Mouse (Mus musculus): ENCODE results near the gene Robo1. TPM values are rescaled to one million over a fixed set of nuclear protein-coding genes. Genes with fewer than 3 reads are reported as not detected.

Robo1 gene
- polyA plus RNA-seq, 1 experiment from 2014 or later: 5.7 TPM

DNA sequence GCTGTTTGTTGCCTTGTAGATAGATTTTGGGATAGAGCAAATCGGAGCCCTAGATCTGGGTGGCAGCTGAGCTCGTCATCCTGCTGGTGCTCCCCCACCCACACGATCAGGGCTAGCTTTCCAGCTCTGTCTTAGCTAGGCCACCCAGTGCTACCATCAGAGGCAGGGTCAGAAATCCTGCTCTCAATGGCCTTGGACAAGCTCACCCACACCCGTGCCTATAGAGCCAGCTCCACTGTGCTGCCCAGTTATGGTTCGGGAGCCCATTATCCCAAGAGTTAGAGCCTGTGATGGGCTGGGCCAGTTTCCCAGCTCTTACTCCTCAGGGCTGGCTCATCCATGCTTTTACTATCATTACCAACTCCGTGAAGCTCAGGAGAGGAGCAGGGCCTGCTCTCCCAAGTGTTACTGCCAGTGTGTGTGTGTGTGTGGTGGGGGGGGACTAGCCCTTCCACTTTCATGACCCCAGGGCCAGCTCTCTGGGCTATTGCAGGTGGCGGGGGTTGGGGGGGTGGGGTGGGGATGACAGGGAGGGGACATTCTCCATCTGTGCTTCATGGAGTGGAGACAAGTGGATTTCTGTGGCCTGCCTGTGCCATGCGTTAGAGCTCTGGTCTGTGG is 461.2 kb downstream of the Robo1 start:
- no peak overlapping the region for H3K9ac ChIP-seq (ENCODE audit: low read depth, low read length)
- H3K4me3 ChIP-seq (ENCODE audit: low read depth, low read length): no peak overlapping the region
- 71% methylated on average over 8 of the region's 8 CpGs for WGBS (ENCODE audit: insufficient replicate concordance)
- H3K36me3 ChIP-seq (ENCODE audit: control insufficient read depth, insufficient read depth): no peaks in the 10 kb centered on the region
- no peak overlapping the region for H3K4me2 ChIP-seq (ENCODE audit: low read depth, low read length)
- no peaks in the 10 kb centered on the region for H3K27me3 ChIP-seq (ENCODE audit: control insufficient read depth, insufficient read depth, low read depth, low read length)
- H3K27ac ChIP-seq (ENCODE audit: low read length): no peak overlapping the region
- no peak for ATAC-seq (ENCODE audit: low read depth)
- H3K4me1 ChIP-seq (ENCODE audit: control insufficient read depth, low read depth, low read length): no peaks in the 10 kb centered on the region; the same call in 1 of the 2 replicates
- H3K9me3 ChIP-seq (replicated peaks; ENCODE audit: control insufficient read depth, low read length): no peaks in the 10 kb centered on the region

DNA sequence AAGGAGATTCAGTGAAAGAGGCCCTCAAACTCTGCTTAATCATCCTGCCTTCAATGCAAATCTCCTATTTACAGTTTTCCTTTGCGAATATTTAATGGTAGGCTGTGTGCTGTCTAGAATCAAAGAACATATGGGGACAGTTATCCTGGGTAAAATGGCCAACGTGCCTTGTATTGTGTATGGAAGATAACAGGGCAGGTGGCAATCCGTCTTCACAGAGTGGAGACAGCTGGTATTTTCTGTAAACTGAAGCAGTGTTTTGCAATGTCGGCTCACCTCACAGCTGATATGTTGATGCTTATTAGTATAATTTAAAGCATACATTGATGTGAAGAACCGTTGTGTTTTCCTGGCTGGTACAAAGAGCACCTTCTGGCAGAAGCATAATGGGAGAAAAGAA is 464.2 kb downstream of the Robo1 start:
- no peak overlapping the region for H3K9ac ChIP-seq (ENCODE audit: low read depth, low read length)
- H3K4me1 ChIP-seq (ENCODE audit: control insufficient read depth, low read depth, low read length): no peaks in the 10 kb centered on the region; the same call in 1 of the 2 replicates
- no peak overlapping the region for H3K4me2 ChIP-seq (ENCODE audit: low read depth, low read length)
- WGBS (ENCODE audit: insufficient replicate concordance): 53% methylated on average over 5 of the region's 5 CpGs
- no peak for ATAC-seq (ENCODE audit: low read depth)
- H3K4me3 ChIP-seq (ENCODE audit: low read depth, low read length): no peak overlapping the region
- H3K36me3 ChIP-seq (ENCODE audit: control insufficient read depth, insufficient read depth): no peaks in the 10 kb centered on the region
- H3K27ac ChIP-seq (ENCODE audit: low read length): no peak overlapping the region
- no peaks in the 10 kb centered on the region for H3K27me3 ChIP-seq (ENCODE audit: control insufficient read depth, insufficient read depth, low read depth, low read length)
- H3K9me3 ChIP-seq (replicated peaks; ENCODE audit: control insufficient read depth, low read length): no peaks in the 10 kb centered on the region

DNA sequence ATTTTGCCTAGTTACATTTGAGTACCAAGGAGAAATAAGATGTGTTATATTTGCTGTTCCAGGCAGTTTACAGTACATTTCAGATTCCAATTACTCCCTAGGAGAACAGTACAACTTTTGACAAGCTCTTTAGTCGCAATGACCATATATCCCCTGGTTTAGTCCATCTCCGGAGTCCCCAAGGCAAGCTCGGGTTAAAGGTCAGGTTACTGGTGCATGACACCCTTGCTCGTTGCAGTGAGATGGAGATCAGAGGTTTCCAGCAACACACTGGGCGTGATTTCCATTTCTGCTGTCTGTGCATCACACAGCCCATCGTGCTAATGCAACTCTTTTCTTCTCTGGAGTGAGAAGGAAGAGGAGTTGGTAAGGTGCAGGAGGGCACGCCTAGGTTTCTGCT is 464.9 kb downstream of the Robo1 start:
- no peak overlapping the region for H3K4me3 ChIP-seq (ENCODE audit: low read depth, low read length)
- no peaks in the 10 kb centered on the region for H3K36me3 ChIP-seq (ENCODE audit: control insufficient read depth, insufficient read depth)
- no peaks in the 10 kb centered on the region; the same call in 1 of the 2 replicates for H3K4me1 ChIP-seq (ENCODE audit: control insufficient read depth, low read depth, low read length)
- no peak overlapping the region for H3K9ac ChIP-seq (ENCODE audit: low read depth, low read length)
- 53% methylated on average over 7 of the region's 7 CpGs for WGBS (ENCODE audit: insufficient replicate concordance)
- H3K27me3 ChIP-seq (ENCODE audit: control insufficient read depth, insufficient read depth, low read depth, low read length): no peaks in the 10 kb centered on the region
- no peak overlapping the region for H3K27ac ChIP-seq (ENCODE audit: low read length)
- no peaks in the 10 kb centered on the region for H3K9me3 ChIP-seq (replicated peaks; ENCODE audit: control insufficient read depth, low read length)
- no peak for ATAC-seq (ENCODE audit: low read depth)
- no peak overlapping the region for H3K4me2 ChIP-seq (ENCODE audit: low read depth, low read length)

DNA sequence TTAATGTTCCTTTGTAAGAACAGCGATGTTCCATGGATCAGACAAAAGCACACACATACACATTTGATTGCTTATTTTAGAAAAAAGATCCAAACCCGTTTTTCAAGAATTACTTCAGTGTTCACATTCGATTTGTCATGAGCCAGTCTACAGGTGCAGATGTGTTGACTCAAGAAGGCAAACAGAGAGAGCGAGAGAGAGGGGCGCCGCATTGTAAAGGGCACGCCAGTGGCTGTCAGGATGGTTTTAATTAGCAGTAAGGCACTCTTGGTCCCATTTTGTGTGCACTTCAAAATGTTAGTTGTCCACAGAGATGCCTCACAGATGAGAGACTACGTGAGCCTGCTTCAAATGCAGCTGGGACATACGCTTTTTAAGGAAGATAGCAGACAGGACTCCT is 470.4 kb downstream of the Robo1 start:
- no peak for ATAC-seq (ENCODE audit: low read depth)
- H3K36me3 ChIP-seq (ENCODE audit: control insufficient read depth, insufficient read depth): no peaks in the 10 kb centered on the region
- WGBS (ENCODE audit: insufficient replicate concordance): 59% methylated on average over 9 of the region's 9 CpGs
- no peak overlapping the region for H3K4me2 ChIP-seq (ENCODE audit: low read depth, low read length)
- no peak overlapping the region for H3K27ac ChIP-seq (ENCODE audit: low read length)
- no peak overlapping the region for H3K9ac ChIP-seq (ENCODE audit: low read depth, low read length)
- no peaks in the 10 kb centered on the region for H3K27me3 ChIP-seq (ENCODE audit: control insufficient read depth, insufficient read depth, low read depth, low read length)
- no peaks in the 10 kb centered on the region for H3K4me1 ChIP-seq (ENCODE audit: control insufficient read depth, low read depth, low read length)
- no peaks in the 10 kb centered on the region for H3K9me3 ChIP-seq (replicated peaks; ENCODE audit: control insufficient read depth, low read length)
- H3K4me3 ChIP-seq (ENCODE audit: low read depth, low read length): no peak overlapping the region

DNA sequence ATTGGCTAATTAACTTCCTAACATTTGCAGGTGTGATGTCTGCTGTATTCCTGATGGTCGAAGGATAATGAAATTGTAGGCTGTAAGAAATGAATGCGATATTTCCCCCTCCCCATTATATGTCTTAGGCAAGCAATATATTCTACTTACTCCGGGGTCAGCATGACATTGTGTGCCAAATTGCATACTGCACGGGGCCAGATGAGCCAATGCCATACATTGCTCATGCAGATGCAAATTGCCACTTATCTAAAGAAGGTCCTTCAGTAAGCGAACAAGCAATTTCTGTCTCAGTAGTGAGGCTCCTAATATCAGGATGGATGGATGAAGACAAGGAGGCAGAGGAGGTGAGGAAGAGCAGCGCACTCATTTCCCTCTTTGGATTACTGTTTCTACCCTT is 474.1 kb downstream of the Robo1 start:
- H3K9me3 ChIP-seq (replicated peaks; ENCODE audit: control insufficient read depth, low read length): no peaks in the 10 kb centered on the region
- no peaks in the 10 kb centered on the region for H3K36me3 ChIP-seq (ENCODE audit: control insufficient read depth, insufficient read depth)
- H3K4me2 ChIP-seq (ENCODE audit: low read depth, low read length): no peak overlapping the region
- no peaks in the 10 kb centered on the region for H3K27me3 ChIP-seq (ENCODE audit: control insufficient read depth, insufficient read depth, low read depth, low read length)
- 69% methylated on average over 6 of the region's 6 CpGs for WGBS (ENCODE audit: insufficient replicate concordance)
- no peak overlapping the region for H3K9ac ChIP-seq (ENCODE audit: low read depth, low read length)
- H3K4me3 ChIP-seq (ENCODE audit: low read depth, low read length): no peak overlapping the region
- no peak for ATAC-seq (ENCODE audit: low read depth)
- H3K4me1 ChIP-seq (ENCODE audit: control insufficient read depth, low read depth, low read length): no peaks in the 10 kb centered on the region
- no peak overlapping the region for H3K27ac ChIP-seq (ENCODE audit: low read length)

DNA sequence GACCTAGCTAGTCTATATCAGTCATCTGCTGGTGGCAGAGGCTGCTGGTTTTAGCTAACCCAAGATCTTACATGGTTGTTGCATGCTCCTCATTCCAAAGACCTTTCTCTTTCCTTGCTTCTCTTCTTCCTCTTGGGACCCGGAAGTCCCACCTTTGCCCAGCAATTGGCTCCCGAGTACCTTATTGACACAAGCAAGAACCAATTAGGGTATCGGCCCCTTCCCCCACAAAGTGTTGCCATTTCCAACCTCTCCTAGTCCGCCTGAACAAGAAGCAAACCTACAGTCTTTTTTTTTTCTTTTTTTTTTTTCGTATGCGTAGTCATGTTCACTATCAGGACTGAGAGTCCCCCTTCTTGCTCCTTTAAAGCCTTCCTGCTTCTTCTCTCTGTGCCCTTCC is 478.0 kb downstream of the Robo1 start:
- no peaks in the 10 kb centered on the region for H3K27me3 ChIP-seq (ENCODE audit: control insufficient read depth, insufficient read depth, low read depth, low read length)
- H3K9me3 ChIP-seq (replicated peaks; ENCODE audit: control insufficient read depth, low read length): no peaks in the 10 kb centered on the region
- H3K4me2 ChIP-seq (ENCODE audit: low read depth, low read length): no peak overlapping the region
- H3K9ac ChIP-seq (ENCODE audit: low read depth, low read length): no peak overlapping the region
- H3K27ac ChIP-seq (ENCODE audit: low read length): no peak overlapping the region
- no peaks in the 10 kb centered on the region for H3K36me3 ChIP-seq (ENCODE audit: control insufficient read depth, insufficient read depth)
- WGBS (ENCODE audit: insufficient replicate concordance): 80% methylated on average over 6 of the region's 6 CpGs
- ATAC-seq (ENCODE audit: low read depth): no peak
- H3K4me3 ChIP-seq (ENCODE audit: low read depth, low read length): no peak overlapping the region
- H3K4me1 ChIP-seq (ENCODE audit: control insufficient read depth, low read depth, low read length): no peaks in the 10 kb centered on the region

DNA sequence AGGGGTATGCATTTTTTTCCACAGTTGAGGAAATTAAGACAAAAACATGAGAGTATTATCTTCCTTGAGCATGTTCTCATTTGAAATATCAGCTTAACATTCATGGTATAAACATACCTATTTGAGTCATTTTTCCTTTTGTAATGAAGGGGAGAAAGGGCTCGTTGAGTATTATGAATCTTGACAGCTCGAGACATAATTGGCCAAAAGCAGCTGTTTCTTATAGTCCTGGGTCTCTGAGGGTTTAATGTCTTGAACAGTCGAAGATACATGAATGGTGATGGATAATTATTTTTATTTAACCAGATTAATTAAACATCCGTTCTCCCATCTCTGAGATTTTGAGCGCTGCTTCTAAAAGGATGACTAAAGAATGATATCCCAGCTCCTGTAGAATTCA is 478.5 kb downstream of the Robo1 start:
- Histone ChIP-seq H3K4me2 (ENCODE audit: low read depth, low read length) (no peak overlapping the region), H3K4me1 (ENCODE audit: control insufficient read depth, low read depth, low read length) (no peaks in the 10 kb centered on the region), H3K27ac (ENCODE audit: low read length) (no peak overlapping the region), H3K4me3 (ENCODE audit: low read depth, low read length) (no peak overlapping the region), H3K9ac (ENCODE audit: low read depth, low read length) (no peak overlapping the region), H3K27me3 (ENCODE audit: control insufficient read depth, insufficient read depth, low read depth, low read length) (no peaks in the 10 kb centered on the region), H3K9me3 (replicated peaks; ENCODE audit: control insufficient read depth, low read length) (no peaks in the 10 kb centered on the region), H3K36me3 (ENCODE audit: control insufficient read depth, insufficient read depth) (no peaks in the 10 kb centered on the region)
- ATAC-seq (ENCODE audit: low read depth): no peak
- 64% methylated on average over 5 of the region's 5 CpGs for WGBS (ENCODE audit: insufficient replicate concordance)

DNA sequence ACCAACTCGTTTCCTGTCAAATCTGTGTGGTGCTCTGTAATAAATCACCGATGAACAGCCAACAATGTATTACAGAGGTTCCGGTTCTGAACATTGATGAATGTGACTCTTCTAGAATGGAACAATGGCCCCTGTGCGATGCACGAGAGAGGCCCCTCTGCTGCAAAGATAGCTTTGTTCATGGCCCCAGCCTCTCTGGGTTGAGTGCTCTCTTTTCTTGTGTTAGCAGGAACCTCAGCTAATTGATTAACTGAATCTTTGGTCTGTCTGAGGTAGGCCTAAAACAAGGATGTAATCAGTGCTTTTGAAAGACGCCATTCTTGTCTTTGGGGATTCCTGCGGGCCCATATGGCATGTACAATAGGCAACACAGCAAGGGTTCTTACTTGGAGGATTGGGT is 479.9 kb downstream of the Robo1 start:
- ATAC-seq (ENCODE audit: low read depth): no peak
- Histone ChIP-seq H3K27ac (ENCODE audit: low read length) (no peak overlapping the region), H3K4me3 (ENCODE audit: low read depth, low read length) (no peak overlapping the region), H3K4me2 (ENCODE audit: low read depth, low read length) (no peak overlapping the region), H3K36me3 (ENCODE audit: control insufficient read depth, insufficient read depth) (no peaks in the 10 kb centered on the region), H3K4me1 (ENCODE audit: control insufficient read depth, low read depth, low read length) (no peaks in the 10 kb centered on the region), H3K9me3 (replicated peaks; ENCODE audit: control insufficient read depth, low read length) (no peaks in the 10 kb centered on the region), H3K27me3 (ENCODE audit: control insufficient read depth, insufficient read depth, low read depth, low read length) (no peaks in the 10 kb centered on the region), H3K9ac (ENCODE audit: low read depth, low read length) (no peak overlapping the region)
- 43% methylated on average over 7 of the region's 7 CpGs for WGBS (ENCODE audit: insufficient replicate concordance)

DNA sequence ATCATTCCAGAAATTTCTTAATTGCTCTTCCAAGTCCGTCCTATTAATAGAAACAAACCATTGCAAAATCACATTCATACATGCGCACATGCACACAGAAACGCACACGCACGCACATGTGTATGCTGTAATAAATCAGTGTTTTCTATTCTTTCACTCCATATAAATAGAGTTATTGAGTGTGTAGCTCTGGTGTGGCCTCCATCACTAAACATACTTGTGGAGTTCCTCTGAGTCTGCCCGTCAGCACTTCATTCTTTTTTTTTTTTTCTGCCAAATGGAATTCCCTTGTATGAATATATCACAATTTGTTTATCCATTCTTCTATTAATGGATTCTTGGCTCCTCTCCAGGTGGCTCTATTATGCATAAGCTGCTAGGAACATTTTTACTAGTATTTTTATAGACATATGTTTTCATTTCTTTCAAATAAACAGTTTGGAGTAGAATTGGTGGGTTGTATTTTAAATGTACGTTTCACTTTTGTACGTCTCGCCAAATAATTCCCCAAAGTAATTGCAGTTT is 483.1 kb downstream of the Robo1 start:
- WGBS (ENCODE audit: insufficient replicate concordance): 73% methylated on average over 9 of the region's 9 CpGs
- Histone ChIP-seq H3K27me3 (ENCODE audit: control insufficient read depth, insufficient read depth, low read depth, low read length) (no peaks in the 10 kb centered on the region), H3K9me3 (replicated peaks; ENCODE audit: control insufficient read depth, low read length) (no peaks in the 10 kb centered on the region), H3K4me2 (ENCODE audit: low read depth, low read length) (no peak overlapping the region), H3K36me3 (ENCODE audit: control insufficient read depth, insufficient read depth) (no peaks in the 10 kb centered on the region), H3K4me3 (ENCODE audit: low read depth, low read length) (no peak overlapping the region), H3K27ac (ENCODE audit: low read length) (no peak overlapping the region), H3K9ac (ENCODE audit: low read depth, low read length) (no peak overlapping the region), H3K4me1 (ENCODE audit: control insufficient read depth, low read depth, low read length) (no peaks in the 10 kb centered on the region)
- no peak for ATAC-seq (ENCODE audit: low read depth)
